Mouse (Mus musculus) embryonic fibroblast, embryonic 13.5 days (primary cell): ENCODE measurements at regions not wholly inside any gene's neighbourhood (a gene's known extent, or its start where the extent isn't known, plus 50 kb on each side); places are given as distances from the start of the nearest gene placed in this dataset.

Experiments used
- H3K27ac ChIP-seq: 2 replicates; pipeline ENCODE4 v1.5.1; 2012; ENCODE audit warnings: low read length, control low read depth, inconsistent platforms; ENCODE audit not compliant: insufficient read depth
- H3K4me1 ChIP-seq: 2 replicates; pipeline ENCODE4 v1.6.1; 2011; ENCODE audit warnings: low read length; ENCODE audit not compliant: control insufficient read depth, insufficient read depth
- H3K4me3 ChIP-seq: 2 replicates; pipeline ENCODE4 v1.5.1; 2011; ENCODE audit warnings: mild to moderate bottlenecking, control low read depth, low read length; ENCODE audit not compliant: insufficient read depth
- CTCF ChIP-seq: IDR thresholded peaks from 2 replicates; pipeline ENCODE4 v1.5.1; 2011; ENCODE audit warnings: mild to moderate bottlenecking, control low read depth, low read length, moderate library complexity, borderline replicate concordance; ENCODE audit not compliant: insufficient read depth
- POLR2A ChIP-seq: IDR thresholded peaks from 2 replicates; pipeline ENCODE4 v1.6.1; 2011; ENCODE audit warnings: low read depth, mild to moderate bottlenecking, control low read depth, low read length, moderate library complexity

GRCm38 (mm10) chr2:17935466-17935865, 61.3 kb downstream of the H2al2a start:
- Histone ChIP-seq H3K4me3 (no peak overlapping the region), H3K4me1 (no peaks in the 10 kb centered on the region), H3K27ac (no peak overlapping the region)
- TF ChIP-seq CTCF = no peak
- no peak for TF ChIP-seq POLR2A

GRCm38 (mm10) chr2:17934610-17935009, 62.1 kb downstream of the H2al2a start:
- Histone ChIP-seq H3K4me3 (no peak overlapping the region), H3K27ac (no peak overlapping the region), H3K4me1 (no peaks in the 10 kb centered on the region)
- TF ChIP-seq CTCF (no peak), POLR2A (no peak)

- no peaks in the 10 kb centered on the region for H3K4me1 ChIP-seq
- H3K27ac ChIP-seq = no peak overlapping the region
- TF ChIP-seq POLR2A (no peak), CTCF (no peak)
- no peak overlapping the region for H3K4me3 ChIP-seq
Measured at GRCm38 (mm10) chr2:17932932-17933790, 63.6 kb downstream of the H2al2a start.

- no peak for TF ChIP-seq CTCF
- no peak for TF ChIP-seq POLR2A
- no peaks in the 10 kb centered on the region for H3K4me1 ChIP-seq
- no peak overlapping the region for H3K4me3 ChIP-seq
- no peak overlapping the region for H3K27ac ChIP-seq
Measured at GRCm38 (mm10) chr2:17932426-17932931, 64.3 kb downstream of the H2al2a start.

GRCm38 (mm10) chr2:17931881-17932280, 64.9 kb downstream of the H2al2a start:
- Histone ChIP-seq H3K4me3 (no peak overlapping the region), H3K4me1 (no peaks in the 10 kb centered on the region), H3K27ac (no peak overlapping the region)
- no peak for TF ChIP-seq CTCF

- no peak for TF ChIP-seq POLR2A
- no peak for TF ChIP-seq CTCF
- no peak overlapping the region for H3K4me3 ChIP-seq
- no peak overlapping the region for H3K27ac ChIP-seq
- H3K4me1 ChIP-seq = no peaks in the 10 kb centered on the region
Measured at GRCm38 (mm10) chr2:17918861-17919648, 77.7 kb downstream of the H2al2a start.

- no peaks in the 10 kb centered on the region for H3K4me1 ChIP-seq
- TF ChIP-seq CTCF = no peak
- no peak for TF ChIP-seq POLR2A
- no peak overlapping the region for H3K27ac ChIP-seq
- no peak overlapping the region for H3K4me3 ChIP-seq
Measured at GRCm38 (mm10) chr2:17917238-17917946, 79.4 kb downstream of the H2al2a start.

- no peak overlapping the region for H3K27ac ChIP-seq
- no peaks in the 10 kb centered on the region for H3K4me1 ChIP-seq
- no peak for TF ChIP-seq CTCF
- TF ChIP-seq POLR2A = no peak
- no peak overlapping the region for H3K4me3 ChIP-seq
Measured at GRCm38 (mm10) chr2:17902616-17903015, 94.1 kb downstream of the H2al2a start.

GRCm38 (mm10) chr2:17900202-17900601, 96.6 kb downstream of the H2al2a start:
- H3K27ac ChIP-seq = no peak overlapping the region
- TF ChIP-seq CTCF (no peak), POLR2A (no peak)
- H3K4me1 ChIP-seq = no peaks in the 10 kb centered on the region
- no peak overlapping the region for H3K4me3 ChIP-seq
